Mouse (Mus musculus): Measurements from ENCODE around the gene Gpr137.

The Gpr137 gene

GRCm38 (mm10) chr19:6941372-6942248 lies 670 bp downstream of the Gpr137 start, which contains the start of gene Bad:
TSS of gene Bad (plus strand) at chr19:6941861.
- peak; percentile 95 for DNase-seq (ENCODE audit: low read depth, low spot score)

DNA sequence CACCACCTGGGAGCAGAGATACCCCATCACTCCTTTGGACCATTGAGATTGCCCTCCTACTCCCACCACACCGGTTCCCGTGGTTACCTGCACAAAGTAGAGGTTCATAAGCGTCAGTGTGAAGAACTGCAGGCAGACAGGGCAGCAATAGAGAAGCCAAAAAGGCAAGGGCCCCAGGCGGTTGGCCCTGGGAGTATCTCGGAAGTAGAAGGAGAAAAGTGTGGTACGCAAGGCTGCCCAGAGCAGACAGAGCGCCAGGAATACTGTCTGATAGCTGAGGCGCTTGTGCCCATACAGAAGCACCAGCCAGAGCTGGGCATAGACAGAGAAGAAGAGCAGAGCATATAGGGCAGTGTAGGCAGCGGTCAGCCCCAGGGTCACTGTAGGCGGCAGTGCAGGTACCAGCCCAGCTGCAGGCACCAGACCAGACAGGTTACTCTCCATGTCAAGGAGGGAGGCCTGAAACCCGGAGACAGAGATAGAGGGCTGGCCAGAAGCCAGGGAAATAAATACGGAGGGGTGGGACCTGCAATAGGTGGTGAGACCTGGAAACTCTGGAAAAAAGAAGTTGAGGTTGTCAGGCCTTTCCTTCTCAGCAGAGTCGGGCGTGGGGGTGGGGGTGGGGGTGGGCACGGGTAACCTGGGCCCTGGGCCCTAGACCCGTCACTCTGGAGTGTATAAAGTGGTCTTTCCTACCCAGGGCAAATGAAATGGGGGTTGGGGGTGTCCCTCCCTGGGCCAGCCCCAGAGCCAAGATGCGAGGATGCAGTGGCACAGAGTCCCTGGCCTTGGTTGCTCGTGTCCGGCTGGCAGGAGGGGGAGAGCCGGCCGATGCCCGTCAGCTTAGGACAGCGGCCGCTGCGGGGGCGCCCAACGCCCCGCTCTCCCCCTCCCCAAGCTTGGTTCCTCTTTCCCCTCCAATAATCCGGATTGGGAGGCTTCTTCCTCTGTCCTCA lies 1.6 kb downstream of the Gpr137 start:
- DNase-seq (ENCODE audit: low read depth, low spot score), result no peak

GRCm38 (mm10) chr19:6939106-6940002 lies 2.9 kb downstream of the Gpr137 start:
- DNase-seq (ENCODE audit: low read depth, low spot score), result no peak

GRCm38 (mm10) chr19:6937541-6938465 lies 4.5 kb downstream of the Gpr137 start:
- no peak for DNase-seq (ENCODE audit: low read depth, low spot score)

DNA sequence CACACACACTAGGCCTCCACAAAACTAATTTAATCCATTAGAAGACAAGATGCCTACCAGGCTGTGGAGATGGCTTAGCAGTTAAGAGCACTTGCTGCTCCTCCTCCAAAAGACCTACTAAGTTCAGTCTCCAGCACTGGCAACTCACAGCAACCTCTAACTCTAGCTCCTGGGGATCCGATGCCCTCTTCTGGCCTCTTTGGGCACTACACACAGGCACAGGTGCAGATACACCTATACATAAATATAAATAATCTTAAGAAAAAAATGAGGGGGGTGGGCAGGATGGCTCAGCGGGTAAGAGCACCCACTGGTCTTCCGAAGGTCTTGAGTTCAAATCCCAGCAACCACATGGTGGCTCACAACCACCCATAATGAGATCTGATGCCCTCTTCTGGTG lies 6.0 kb downstream of the Gpr137 start:
- DNase-seq (ENCODE audit: low read depth, low spot score), result no peak

- no peak for DNase-seq (ENCODE audit: low read depth, low spot score)
These were observed 7.9 kb downstream of the Gpr137 start, which contains the start of gene Kcnk4 for GRCm38 (mm10) chr19:6934195-6934977. TSS of gene Kcnk4 (minus strand) at chr19:6934515.

DNA sequence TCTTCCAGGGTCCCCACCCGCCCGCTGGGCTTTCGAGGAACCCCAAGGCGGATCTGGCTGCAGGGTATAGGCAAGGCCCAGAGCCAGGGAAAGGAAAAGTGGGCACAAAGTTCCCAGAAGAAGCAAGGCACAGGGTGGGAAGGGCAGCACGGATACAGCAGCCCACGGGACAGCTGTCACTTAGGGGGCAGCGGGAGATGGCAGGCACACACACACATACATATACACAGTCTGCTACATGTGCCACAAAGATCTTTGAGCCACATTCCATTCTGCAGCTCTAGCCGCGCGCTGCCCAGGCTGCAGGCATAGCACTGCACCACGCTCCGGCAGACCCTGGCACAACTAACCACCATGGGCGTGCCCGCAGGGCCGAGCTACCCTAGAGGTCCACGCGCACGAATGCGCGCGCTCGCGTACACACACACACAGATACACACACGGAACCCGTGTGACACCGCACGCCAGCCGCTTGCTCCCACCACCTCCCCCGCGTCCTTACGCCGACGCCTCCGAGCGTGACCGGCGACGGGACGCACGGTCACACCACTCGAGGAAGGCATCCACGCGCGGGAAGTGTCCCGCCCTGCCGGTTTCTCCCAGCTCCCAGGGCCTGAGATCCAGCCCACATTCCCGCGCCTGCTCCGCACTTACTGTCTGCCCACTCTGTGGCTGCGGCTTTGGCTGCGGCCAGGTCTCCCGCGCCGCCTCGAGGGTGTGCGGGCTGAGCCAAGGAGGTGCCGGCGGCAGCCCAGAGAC lies 8.7 kb downstream of the Gpr137 start:
- no peak for DNase-seq (ENCODE audit: low read depth, low spot score)

GRCm38 (mm10) chr19:6933102-6933435 lies 9.2 kb downstream of the Gpr137 start:
- DNase-seq (ENCODE audit: low read depth, low spot score), result no peak

- DNase-seq (ENCODE audit: low read depth, low spot score), result no peak
These were observed 10.3 kb downstream of the Gpr137 start for GRCm38 (mm10) chr19:6932018-6932417.

GRCm38 (mm10) chr19:6931002-6931401 lies 11.3 kb downstream of the Gpr137 start:
- DNase-seq (ENCODE audit: low read depth, low spot score), result no peak

- DNase-seq (ENCODE audit: low read depth, low spot score), result no peak
These were observed 14.2 kb downstream of the Gpr137 start for GRCm38 (mm10) chr19:6928080-6928479.

DNA sequence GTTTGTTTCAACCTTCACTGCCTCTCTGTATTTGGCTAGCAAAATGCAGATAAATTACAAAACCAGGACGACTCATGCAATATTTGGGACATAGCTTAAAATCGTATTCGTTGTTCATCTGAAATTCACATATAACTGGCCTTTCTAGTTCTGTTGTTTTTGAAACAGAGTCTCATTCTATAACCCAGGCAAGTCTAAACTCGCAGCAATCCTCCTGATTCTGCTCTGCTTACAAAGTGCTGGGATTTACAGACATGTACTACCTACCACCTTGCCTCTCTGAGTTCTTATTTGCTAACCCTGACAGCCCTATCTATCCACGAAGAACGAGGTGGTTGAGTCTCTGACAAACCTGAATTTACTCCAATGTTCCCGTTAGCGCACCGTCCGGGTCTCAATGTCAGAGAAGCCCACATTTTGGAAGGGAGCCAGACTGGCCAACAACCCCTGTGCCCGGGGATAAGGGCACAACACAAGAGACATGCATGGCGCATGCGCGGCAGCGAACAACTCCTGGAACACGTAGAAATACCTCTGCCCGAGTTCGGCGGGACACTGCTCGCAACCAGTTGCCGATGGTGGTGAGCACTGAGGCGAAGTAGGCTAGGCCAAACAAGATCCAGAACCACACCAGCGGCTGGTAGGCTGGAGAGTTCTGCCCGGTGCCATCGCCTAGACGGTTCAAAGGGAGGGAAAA lies 15.6 kb downstream of the Gpr137 start:
- no peak for DNase-seq (ENCODE audit: low read depth, low spot score)

DNA sequence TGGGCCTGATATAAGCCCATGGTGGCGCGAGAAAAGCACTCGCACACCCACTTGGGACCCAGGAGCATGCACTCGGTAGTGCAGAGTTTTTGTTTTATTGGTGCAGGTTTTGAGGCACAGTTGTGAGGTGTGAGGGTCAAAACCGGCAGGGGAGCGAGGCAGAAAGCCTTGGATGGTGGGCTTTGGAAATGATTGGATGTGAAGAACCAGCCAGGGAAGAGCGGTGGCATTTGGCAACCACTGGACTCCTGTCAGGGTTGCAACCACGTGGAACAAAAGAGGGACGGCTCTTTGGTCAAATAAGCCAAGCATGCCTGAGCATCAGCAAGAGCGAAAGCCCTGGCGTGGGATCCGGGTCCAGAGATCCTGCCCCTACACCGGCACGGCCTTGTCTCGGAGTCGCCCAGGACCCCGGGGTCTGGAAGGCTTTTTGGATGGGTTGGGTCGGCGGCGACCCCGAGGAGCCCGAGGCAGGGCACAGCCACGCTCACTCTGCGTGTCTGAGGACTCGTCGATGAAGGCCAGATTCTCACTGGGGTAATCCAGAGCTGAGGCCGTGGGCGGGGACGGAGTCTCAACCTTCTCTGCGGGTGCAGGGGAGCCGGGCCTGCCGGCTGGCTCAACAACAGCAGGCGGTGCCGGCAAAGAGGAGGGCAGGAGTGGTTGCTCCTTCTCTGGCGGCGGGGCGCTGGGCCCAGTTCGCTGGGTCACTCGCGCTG lies 16.5 kb downstream of the Gpr137 start:
- no peak for DNase-seq (ENCODE audit: low read depth, low spot score)

DNA sequence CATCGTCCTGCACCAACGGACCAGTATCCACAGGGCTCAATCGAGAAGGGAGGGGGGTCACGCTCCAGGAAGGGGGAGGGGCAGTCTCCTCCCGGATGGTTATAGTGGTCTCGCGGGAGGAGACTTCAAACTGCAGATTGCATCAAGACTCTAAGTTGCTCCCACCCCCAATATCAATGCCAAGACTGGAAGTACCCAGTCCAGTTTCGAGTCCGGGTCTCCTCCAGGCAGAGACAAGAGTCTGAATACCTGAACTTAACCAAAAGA lies 17.0 kb downstream of the Gpr137 start, which contains the start of gene Catsperz:
Catsperz (minus strand) TSS at position 74 of the 267 bp plus-strand sequence.
- DNase-seq (ENCODE audit: low read depth, low spot score), result no peak

DNA sequence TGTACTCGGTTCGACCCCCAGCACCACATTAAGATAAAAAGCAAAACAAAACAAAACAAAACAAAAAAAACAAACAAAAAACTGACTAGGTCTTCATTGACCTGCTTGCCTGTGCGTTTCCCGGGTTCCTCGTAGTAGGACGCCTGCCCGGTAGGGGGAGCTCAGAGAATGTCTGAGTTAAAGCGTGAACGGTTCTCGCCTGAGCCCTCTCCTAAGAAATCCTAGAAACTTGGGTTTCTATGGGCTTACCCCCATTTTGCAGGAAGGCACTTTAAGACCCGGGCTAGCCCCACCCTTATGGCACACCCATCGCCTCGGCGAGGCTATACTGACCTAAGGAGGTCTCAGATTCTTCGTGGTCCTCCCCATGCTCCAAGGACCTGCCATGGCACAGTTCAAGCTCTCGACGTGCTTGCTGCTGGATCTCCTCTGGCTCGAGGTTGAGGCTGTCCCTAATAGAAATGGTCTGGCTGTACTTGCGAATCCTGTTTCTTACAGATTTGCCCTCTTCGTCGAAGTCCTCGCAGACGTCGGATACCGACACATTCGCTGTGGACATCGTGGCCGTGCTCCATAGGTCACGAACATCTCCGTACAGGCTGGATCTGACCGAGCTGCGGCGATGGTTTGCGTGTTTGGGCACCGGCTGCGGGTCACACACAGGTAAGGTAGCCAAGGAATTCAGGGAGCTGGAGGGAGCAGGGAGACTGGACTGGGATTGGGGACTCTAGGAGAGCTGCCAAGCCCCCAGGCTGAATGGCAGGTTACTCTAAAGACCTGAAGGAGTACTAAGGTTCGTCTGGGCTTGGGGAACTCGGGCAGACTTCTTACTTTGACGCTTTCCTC lies 17.6 kb downstream of the Gpr137 start:
- peak; percentile 68 for DNase-seq (ENCODE audit: low read depth, low spot score)

GRCm38 (mm10) chr19:6922901-6923735 lies 19.2 kb downstream of the Gpr137 start:
- DNase-seq (ENCODE audit: low read depth, low spot score), result no peak

Measured in mesoderm, embryonic 11.5 days (tissue).